Mouse (Mus musculus): Measurements from ENCODE around the gene Srcin1. TPM values are rescaled to one million over a fixed set of nuclear protein-coding genes. Genes with fewer than 3 reads are reported as not detected.

The Srcin1 gene
- polyA plus RNA-seq, 1 experiment from 2014 or later = 9.2 TPM

- Histone ChIP-seq H3K4me3 (ENCODE audit: low read depth, low read length) (no peak overlapping the region), H3K9me3 (replicated peaks; ENCODE audit: control insufficient read depth, low read length, poor library complexity, severe bottlenecking) (no peaks in the 10 kb centered on the region), H3K4me1 (ENCODE audit: control insufficient read depth, insufficient read depth, low read length) (peaks cover 26% of the 10 kb centered on the region), H3K4me2 (ENCODE audit: low read length) (no peak overlapping the region), H3K9ac (ENCODE audit: low read depth, low read length) (no peak overlapping the region), H3K27me3 (ENCODE audit: control insufficient read depth, insufficient read depth, low read depth, low read length) (peaks cover 8% of the 10 kb centered on the region), H3K36me3 (ENCODE audit: control insufficient read depth, insufficient read depth, low read length) (0 out of 2 replicates have a peak, but pooled peaks cover 2% of the 10 kb centered on the region), H3K27ac (ENCODE audit: low read length) (no peak overlapping the region)
- 40% methylated on average over 3 of the region's 3 CpGs for WGBS
- no peak for ATAC-seq
Observed at GRCm38 (mm10) chr11:97540604-97541003, 35.4 kb downstream of the Srcin1 start.

DNA sequence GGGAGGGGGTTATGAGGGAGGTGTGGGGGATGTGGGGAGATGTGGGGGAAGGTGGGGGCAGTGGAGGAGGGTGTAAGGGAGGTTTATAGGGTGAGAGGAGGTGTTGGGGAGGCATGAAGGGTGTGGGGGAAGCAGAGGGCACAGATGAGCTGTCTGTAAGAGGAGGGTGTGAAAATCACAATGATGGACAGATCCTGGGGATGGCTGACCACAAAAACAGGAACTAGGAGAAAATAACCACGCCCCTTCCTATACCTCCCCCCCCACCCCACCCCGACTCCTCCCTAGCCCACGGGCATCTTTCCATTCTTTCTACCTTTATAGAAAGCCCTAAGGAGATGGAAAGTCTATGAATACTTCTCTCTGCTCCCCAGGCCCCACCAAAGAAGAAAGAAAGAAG lies 35.9 kb downstream of the Srcin1 start:
- 76% methylated on average over 3 of the region's 3 CpGs for WGBS
- Histone ChIP-seq H3K27me3 (ENCODE audit: control insufficient read depth, insufficient read depth, low read depth, low read length) (peaks cover 13% of the 10 kb centered on the region), H3K4me3 (ENCODE audit: low read depth, low read length) (no peak overlapping the region), H3K36me3 (ENCODE audit: control insufficient read depth, insufficient read depth, low read length) (peaks cover 4% of the 10 kb centered on the region; the same call in 1 of the 2 replicates), H3K4me2 (ENCODE audit: low read length) (no peak overlapping the region), H3K9me3 (replicated peaks; ENCODE audit: control insufficient read depth, low read length, poor library complexity, severe bottlenecking) (no peaks in the 10 kb centered on the region), H3K27ac (ENCODE audit: low read length) (no peak overlapping the region), H3K9ac (ENCODE audit: low read depth, low read length) (no peak overlapping the region), H3K4me1 (ENCODE audit: control insufficient read depth, insufficient read depth, low read length) (peaks cover 26% of the 10 kb centered on the region)
- ATAC-seq = no peak

GRCm38 (mm10) chr11:97539622-97540021 lies 36.4 kb downstream of the Srcin1 start:
- no peak for ATAC-seq
- Histone ChIP-seq H3K4me3 (ENCODE audit: low read depth, low read length) (no peak overlapping the region), H3K36me3 (ENCODE audit: control insufficient read depth, insufficient read depth, low read length) (peaks cover 9% of the 10 kb centered on the region; the same call in 1 of the 2 replicates), H3K4me1 (ENCODE audit: control insufficient read depth, insufficient read depth, low read length) (peaks cover 26% of the 10 kb centered on the region), H3K27ac (ENCODE audit: low read length) (no peak overlapping the region), H3K4me2 (ENCODE audit: low read length) (no peak overlapping the region), H3K27me3 (ENCODE audit: control insufficient read depth, insufficient read depth, low read depth, low read length) (peaks cover 13% of the 10 kb centered on the region), H3K9ac (ENCODE audit: low read depth, low read length) (no peak overlapping the region), H3K9me3 (replicated peaks; ENCODE audit: control insufficient read depth, low read length, poor library complexity, severe bottlenecking) (no peaks in the 10 kb centered on the region)
- WGBS = 41% methylated on average over 5 of the region's 5 CpGs

DNA sequence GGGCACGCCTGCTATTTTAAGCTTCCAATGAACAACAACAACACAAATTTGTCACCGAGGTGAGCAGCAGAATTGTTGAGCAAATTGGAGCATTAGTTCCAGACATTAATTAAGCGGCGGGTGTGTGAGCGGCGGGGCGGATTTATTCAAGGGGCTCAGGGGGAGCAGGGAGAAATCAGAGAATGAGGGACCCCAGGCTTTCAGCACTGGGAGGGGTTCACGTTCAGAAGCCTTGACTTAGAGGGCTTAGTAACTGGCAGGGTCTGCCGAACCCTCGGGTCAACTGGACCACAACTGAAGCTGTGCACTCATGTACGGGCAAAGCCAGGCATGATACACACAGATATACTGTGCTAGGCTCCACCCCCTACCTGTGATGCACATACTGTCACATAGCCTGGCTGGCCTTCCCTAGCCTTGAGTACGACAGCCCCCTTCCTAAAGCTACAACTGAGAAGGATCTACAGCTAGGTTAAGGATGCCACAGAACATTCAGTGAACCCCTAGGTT lies 38.4 kb downstream of the Srcin1 start:
- peaks cover 17% of the 10 kb centered on the region for H3K4me1 ChIP-seq (ENCODE audit: control insufficient read depth, insufficient read depth, low read length)
- H3K36me3 ChIP-seq (ENCODE audit: control insufficient read depth, insufficient read depth, low read length) = peaks cover 17% of the 10 kb centered on the region; the same call in 1 of the 2 replicates
- no peak overlapping the region for H3K4me2 ChIP-seq (ENCODE audit: low read length)
- H3K27ac ChIP-seq (ENCODE audit: low read length) = no peak overlapping the region
- ATAC-seq = no peak
- H3K9me3 ChIP-seq (replicated peaks; ENCODE audit: control insufficient read depth, low read length, poor library complexity, severe bottlenecking) = no peaks in the 10 kb centered on the region
- H3K27me3 ChIP-seq (ENCODE audit: control insufficient read depth, insufficient read depth, low read depth, low read length) = peaks cover 20% of the 10 kb centered on the region
- H3K9ac ChIP-seq (ENCODE audit: low read depth, low read length) = no peak overlapping the region; the same call in 1 of the 2 replicates
- 25% methylated on average over 12 of the region's 12 CpGs for WGBS
- H3K4me3 ChIP-seq (ENCODE audit: low read depth, low read length) = no peak overlapping the region

GRCm38 (mm10) chr11:97536835-97537579 lies 39.0 kb downstream of the Srcin1 start:
- Histone ChIP-seq H3K4me3 (ENCODE audit: low read depth, low read length) (0 out of 2 replicates have a peak overlapping the region, but pooled peaks have one; percentile 8), H3K9ac (ENCODE audit: low read depth, low read length) (peak overlapping the region; percentile 40; the same call in 1 of the 2 replicates), H3K9me3 (replicated peaks; ENCODE audit: control insufficient read depth, low read length, poor library complexity, severe bottlenecking) (no peaks in the 10 kb centered on the region), H3K27ac (ENCODE audit: low read length) (no peak overlapping the region), H3K36me3 (ENCODE audit: control insufficient read depth, insufficient read depth, low read length) (peaks cover 17% of the 10 kb centered on the region; the same call in 1 of the 2 replicates), H3K27me3 (ENCODE audit: control insufficient read depth, insufficient read depth, low read depth, low read length) (peaks cover 20% of the 10 kb centered on the region), H3K4me2 (ENCODE audit: low read length) (peak overlapping the region; percentile 17), H3K4me1 (ENCODE audit: control insufficient read depth, insufficient read depth, low read length) (peaks cover 17% of the 10 kb centered on the region)
- peak; percentile 31; the same call in 1 of the 2 replicates for ATAC-seq
- WGBS = 9% methylated on average over 36 of the region's 36 CpGs

GRCm38 (mm10) chr11:97536083-97536747 lies 39.8 kb downstream of the Srcin1 start:
- Histone ChIP-seq H3K27me3 (ENCODE audit: control insufficient read depth, insufficient read depth, low read depth, low read length) (peaks cover 20% of the 10 kb centered on the region), H3K9me3 (replicated peaks; ENCODE audit: control insufficient read depth, low read length, poor library complexity, severe bottlenecking) (no peaks in the 10 kb centered on the region), H3K4me1 (ENCODE audit: control insufficient read depth, insufficient read depth, low read length) (peaks cover 23% of the 10 kb centered on the region), H3K4me3 (ENCODE audit: low read depth, low read length) (no peak overlapping the region), H3K9ac (ENCODE audit: low read depth, low read length) (0 out of 2 replicates have a peak overlapping the region, but pooled peaks have one; percentile 40), H3K27ac (ENCODE audit: low read length) (no peak overlapping the region), H3K4me2 (ENCODE audit: low read length) (peak overlapping the region; percentile 17; the same call in 1 of the 2 replicates), H3K36me3 (ENCODE audit: control insufficient read depth, insufficient read depth, low read length) (peaks cover 17% of the 10 kb centered on the region; the same call in 1 of the 2 replicates)
- ATAC-seq = no peak
- 34% methylated on average over 35 of the region's 35 CpGs for WGBS

DNA sequence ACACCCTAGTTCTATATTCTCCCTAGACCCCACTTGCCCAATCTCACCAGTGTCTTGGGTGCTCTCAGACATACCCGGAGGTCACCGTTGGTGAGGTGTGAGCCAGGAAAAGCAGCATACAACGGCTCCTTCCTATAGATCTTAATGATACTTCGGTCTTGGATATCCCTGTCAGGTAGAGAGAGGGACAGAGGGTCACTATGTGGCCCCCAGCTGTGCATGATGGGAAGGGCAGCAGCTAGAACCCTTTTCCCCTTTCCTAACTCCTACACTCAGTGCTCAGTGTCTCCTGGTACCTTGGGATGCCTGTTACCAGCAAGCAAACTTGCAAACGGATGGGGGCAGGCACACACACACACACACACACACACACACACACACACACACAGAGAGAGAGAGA lies 40.3 kb downstream of the Srcin1 start:
- no peak overlapping the region for H3K27ac ChIP-seq (ENCODE audit: low read length)
- H3K4me1 ChIP-seq (ENCODE audit: control insufficient read depth, insufficient read depth, low read length) = peaks cover 19% of the 10 kb centered on the region
- whole genome bisulfite sequencing = 59% methylated on average over 5 of the region's 5 CpGs
- peaks cover 21% of the 10 kb centered on the region; the same call in 1 of the 2 replicates for H3K36me3 ChIP-seq (ENCODE audit: control insufficient read depth, insufficient read depth, low read length)
- H3K4me2 ChIP-seq (ENCODE audit: low read length) = no peak overlapping the region
- no peak for ATAC-seq
- H3K9me3 ChIP-seq (replicated peaks; ENCODE audit: control insufficient read depth, low read length, poor library complexity, severe bottlenecking) = no peaks in the 10 kb centered on the region
- H3K4me3 ChIP-seq (ENCODE audit: low read depth, low read length) = no peak overlapping the region
- H3K9ac ChIP-seq (ENCODE audit: low read depth, low read length) = no peak overlapping the region
- H3K27me3 ChIP-seq (ENCODE audit: control insufficient read depth, insufficient read depth, low read depth, low read length) = peaks cover 20% of the 10 kb centered on the region

DNA sequence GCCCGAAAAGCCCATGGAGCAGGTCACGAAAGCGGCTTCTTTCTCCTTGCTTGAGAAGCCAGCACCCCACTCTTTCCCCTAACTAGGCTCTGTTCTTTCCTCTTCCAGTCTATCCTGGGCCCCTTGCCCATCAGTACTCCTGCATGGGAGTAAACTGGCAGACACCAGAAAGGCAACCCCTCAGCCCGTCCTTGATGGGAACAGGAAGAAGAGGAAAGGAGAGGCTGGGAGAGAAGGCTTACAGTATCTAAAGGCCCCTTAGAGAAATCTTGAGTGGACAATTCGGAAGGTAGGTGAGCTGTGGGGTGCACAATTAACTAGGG lies 40.7 kb downstream of the Srcin1 start:
- Histone ChIP-seq H3K9me3 (replicated peaks; ENCODE audit: control insufficient read depth, low read length, poor library complexity, severe bottlenecking) (no peaks in the 10 kb centered on the region), H3K27me3 (ENCODE audit: control insufficient read depth, insufficient read depth, low read depth, low read length) (peaks cover 20% of the 10 kb centered on the region), H3K4me1 (ENCODE audit: control insufficient read depth, insufficient read depth, low read length) (peaks cover 16% of the 10 kb centered on the region), H3K27ac (ENCODE audit: low read length) (no peak overlapping the region), H3K9ac (ENCODE audit: low read depth, low read length) (no peak overlapping the region), H3K4me2 (ENCODE audit: low read length) (no peak overlapping the region), H3K4me3 (ENCODE audit: low read depth, low read length) (no peak overlapping the region), H3K36me3 (ENCODE audit: control insufficient read depth, insufficient read depth, low read length) (peaks cover 23% of the 10 kb centered on the region; the same call in 1 of the 2 replicates)
- ATAC-seq = no peak
- 41% methylated on average over 5 of the region's 5 CpGs for WGBS

Data from midbrain, embryonic 16.5 days (tissue).